Mouse (Mus musculus) B cell, adult 2 months (primary cell): Measurements from ENCODE around the gene Islr.

Source experiments
- DNase-seq, 2 experiments: peaks; one replicate each; pipeline ENCODE4 v3.0.0; 2022

Islr gene

GRCm38 (mm10) chr9:58110787-58111186 lies 93.3 kb downstream of the Islr start:
- DNase-seq, result no peak

GRCm38 (mm10) chr9:58107494-58107893 lies 96.6 kb downstream of the Islr start:
- DNase-seq, result no peak
